8 mouse cellular contexts compared by ENCODE assay signal in genomic region chr7:80583981-80584380, GRCm38 (mm10). TPM values are rescaled to one million over a fixed set of nuclear protein-coding genes. Genes with fewer than 3 reads are reported as not detected.
A peak's percentile ranks its signal among the peaks of the same experiment; 100 is the strongest.
DNase-seq lines count a peak whose midpoint lies in the region; ATAC-seq and TF ChIP-seq lines count a peak whose summit lies in the region.

No protein-coding gene starts in this region.

- peak; percentile 70 to 79 for DNase-seq in heart, adult 18-20 months
- peak; percentile 79 for DNase-seq in embryonic facial prominence, embryonic 14.5 days (ENCODE audit: low spot score)
- DNase-seq in layer of hippocampus, postnatal 36 days: peak; percentile 40 to 57
- peak; percentile 7 for DNase-seq in spleen, adult 12 weeks (ENCODE audit: low spot score)

- H3K9me3 ChIP-seq in heart, embryonic 11.5 days (replicated peaks; ENCODE audit: control insufficient read depth, low read length): no peaks in the 10 kb centered on the region
- no peaks in the 10 kb centered on the region for H3K9me3 ChIP-seq in embryonic facial prominence, embryonic 14.5 days (ENCODE audit: control insufficient read depth, low read length)
- no peaks in the 10 kb centered on the region for H3K9me3 ChIP-seq in hindbrain, embryonic 12.5 days (replicated peaks)

- no peaks in the 10 kb centered on the region for H3K27me3 ChIP-seq in heart, embryonic 11.5 days (ENCODE audit: control insufficient read depth, insufficient read depth, low read length)
- H3K27me3 ChIP-seq in embryonic facial prominence, embryonic 14.5 days (replicated peaks; ENCODE audit: control insufficient read depth, insufficient read depth, low read length): no peaks in the 10 kb centered on the region
- H3K27me3 ChIP-seq in hindbrain, embryonic 12.5 days: 0 out of 2 replicates have a peak, but pooled peaks cover 3% of the 10 kb centered on the region

- peaks cover 14% of the 10 kb centered on the region for H3K4me1 ChIP-seq in heart, embryonic 11.5 days (ENCODE audit: control insufficient read depth, insufficient read depth, low read length)
- peaks cover 3% of the 10 kb centered on the region; the same call in 1 of the 2 replicates for H3K4me1 ChIP-seq in bone marrow, adult 2 months (ENCODE audit: control insufficient read depth, insufficient read depth, low read length)
- peaks cover 4% of the 10 kb centered on the region; the same call in 1 of the 2 replicates for H3K4me1 ChIP-seq in embryonic facial prominence, embryonic 14.5 days (ENCODE audit: control insufficient read depth, insufficient read depth, low read length)
- peaks cover 16% of the 10 kb centered on the region for H3K4me1 ChIP-seq in hindbrain, embryonic 12.5 days

- no peak overlapping the region for H3K4me2 ChIP-seq in heart, embryonic 11.5 days
- H3K4me2 ChIP-seq in embryonic facial prominence, embryonic 14.5 days (ENCODE audit: low read depth, low read length): no peak overlapping the region
- H3K4me2 ChIP-seq in hindbrain, embryonic 12.5 days (replicated peaks): no peak overlapping the region

- WGBS in heart, embryonic 11.5 days (ENCODE audit: insufficient replicate concordance): 31% methylated on average over 6 of the region's 6 CpGs
- WGBS in bone marrow, adult 2 months: 24% methylated on average over 6 of the region's 6 CpGs
- WGBS in embryonic facial prominence, embryonic 14.5 days: 27% methylated on average over 6 of the region's 6 CpGs
- WGBS in hindbrain, embryonic 12.5 days: 43% methylated on average over 6 of the region's 6 CpGs

- H3K9ac ChIP-seq in heart, embryonic 11.5 days (ENCODE audit: low read depth, low read length): no peak overlapping the region
- no peak overlapping the region for H3K9ac ChIP-seq in embryonic facial prominence, embryonic 14.5 days (ENCODE audit: low read depth, low read length)
- no peak overlapping the region for H3K9ac ChIP-seq in hindbrain, embryonic 12.5 days

- no peak for ATAC-seq in heart, embryonic 11.5 days (replicated peaks; ENCODE audit: insufficient number of reproducible peaks, low FRiP score, low TSS enrichment)
- ATAC-seq in embryonic facial prominence, embryonic 14.5 days (ENCODE audit: low read depth): peak; percentile 38; the same call in 1 of the 2 replicates
- ATAC-seq in hindbrain, embryonic 12.5 days (ENCODE audit: low FRiP score): 0 out of 2 replicates have a peak, but pooled peaks have one; percentile 39
- ATAC-seq in megakaryocyte-erythroid progenitor cell, adult 5-6 weeks (replicated peaks; ENCODE audit: low FRiP score, low TSS enrichment, poor library complexity, severe bottlenecking): 0 out of 2 replicates have a peak, but pooled peaks have one; percentile 59

- no peak overlapping the region for H3K27ac ChIP-seq in heart, embryonic 11.5 days (ENCODE audit: low read depth, low read length)
- no peak overlapping the region for H3K27ac ChIP-seq in bone marrow, adult 2 months (ENCODE audit: control insufficient read depth, insufficient read depth, low read depth, low read length, poor library complexity)
- H3K27ac ChIP-seq in embryonic facial prominence, embryonic 14.5 days (replicated peaks; ENCODE audit: low read depth, low read length): no peak overlapping the region
- H3K27ac ChIP-seq in hindbrain, embryonic 12.5 days: no peak overlapping the region

- TF ChIP-seq POLR2A in bone marrow, adult 2 months (IDR thresholded peaks at IDR 0.05; ENCODE audit: borderline replicate concordance, control insufficient read depth, low read depth, low read length): no peak

- peaks cover 1% of the 10 kb centered on the region; the same call in 1 of the 2 replicates for H3K36me3 ChIP-seq in heart, embryonic 11.5 days (ENCODE audit: control insufficient read depth, insufficient read depth, low read length)
- peaks cover 8% of the 10 kb centered on the region for H3K36me3 ChIP-seq in embryonic facial prominence, embryonic 14.5 days (ENCODE audit: control insufficient read depth, insufficient read depth, low read length)
- H3K36me3 ChIP-seq in hindbrain, embryonic 12.5 days: peaks cover under 1% of the 10 kb centered on the region; the same call in 1 of the 2 replicates

- H3K4me3 ChIP-seq in heart, embryonic 11.5 days (ENCODE audit: low read depth, low read length): no peak overlapping the region
- H3K4me3 ChIP-seq in bone marrow, adult 2 months (replicated peaks; ENCODE audit: control insufficient read depth, low read depth, low read length): no peak overlapping the region
- H3K4me3 ChIP-seq in embryonic facial prominence, embryonic 14.5 days (ENCODE audit: low read depth, low read length): no peak overlapping the region
- no peak overlapping the region for H3K4me3 ChIP-seq in hindbrain, embryonic 12.5 days

- peak; percentile 64 for TF ChIP-seq CTCF in bone marrow, adult 2 months (IDR thresholded peaks at IDR 0.05; ENCODE audit: control insufficient read depth, insufficient read depth, low read length)

RNA-seq across cellular contexts. Expression of gene Blm, which starts 49.1 kb away (rescaled TPM):
- total RNA-seq in heart, adult 18-20 months (2021): 1 to 10 TPM in 1 of 2 experiments, under 1 TPM in 1; 0.94 to 1.3 TPM
- polyA plus RNA-seq in heart, embryonic 11.5 days (2014; fragmentation: Nextera tagmentation; extraction: Ambion mirVana): 27.7 and 28.2 TPM in 2 replicates
- polyA plus RNA-seq in bone marrow, adult 2 months (2011; ENCODE audit: insufficient read depth, insufficient read length, low replicate concordance, missing spikeins): 37.0 and 75.0 TPM in 2 replicates
- polyA plus RNA-seq in embryonic facial prominence, embryonic 14.5 days (2014; fragmentation: Nextera tagmentation; extraction: Ambion mirVana): 13.1 and 17.1 TPM in 2 replicates
- 24.7 and 26.0 TPM in 2 replicates for polyA plus RNA-seq in hindbrain, embryonic 12.5 days (2016; fragmentation: Nextera tagmentation; extraction: Ambion mirVana)
- total RNA-seq in layer of hippocampus, postnatal 36 days (2021): 1 to 10 TPM; 2.0 to 4.7 TPM
- total RNA-seq in megakaryocyte-erythroid progenitor cell, adult 5-6 weeks (2014; fragmentation: Nextera tagmentation): 110 and 139 TPM in 2 replicates
- 72.4 and 78.2 TPM in 2 replicates for total RNA-seq in megakaryocyte-erythroid progenitor cell, adult 5-6 weeks (2017)

Comparison
In these comparisons a context has a peak if more than half of its experiments do, and no peak if none do; other contexts are left out.
1. DNase-seq: peak in every context shown above with its lines; median percentile 79 in embryonic facial prominence, embryonic 14.5 days; 74 in heart, adult 18-20 months; 48 in layer of hippocampus, postnatal 36 days; 7 in spleen, adult 12 weeks.